In the genomic region with DNA sequence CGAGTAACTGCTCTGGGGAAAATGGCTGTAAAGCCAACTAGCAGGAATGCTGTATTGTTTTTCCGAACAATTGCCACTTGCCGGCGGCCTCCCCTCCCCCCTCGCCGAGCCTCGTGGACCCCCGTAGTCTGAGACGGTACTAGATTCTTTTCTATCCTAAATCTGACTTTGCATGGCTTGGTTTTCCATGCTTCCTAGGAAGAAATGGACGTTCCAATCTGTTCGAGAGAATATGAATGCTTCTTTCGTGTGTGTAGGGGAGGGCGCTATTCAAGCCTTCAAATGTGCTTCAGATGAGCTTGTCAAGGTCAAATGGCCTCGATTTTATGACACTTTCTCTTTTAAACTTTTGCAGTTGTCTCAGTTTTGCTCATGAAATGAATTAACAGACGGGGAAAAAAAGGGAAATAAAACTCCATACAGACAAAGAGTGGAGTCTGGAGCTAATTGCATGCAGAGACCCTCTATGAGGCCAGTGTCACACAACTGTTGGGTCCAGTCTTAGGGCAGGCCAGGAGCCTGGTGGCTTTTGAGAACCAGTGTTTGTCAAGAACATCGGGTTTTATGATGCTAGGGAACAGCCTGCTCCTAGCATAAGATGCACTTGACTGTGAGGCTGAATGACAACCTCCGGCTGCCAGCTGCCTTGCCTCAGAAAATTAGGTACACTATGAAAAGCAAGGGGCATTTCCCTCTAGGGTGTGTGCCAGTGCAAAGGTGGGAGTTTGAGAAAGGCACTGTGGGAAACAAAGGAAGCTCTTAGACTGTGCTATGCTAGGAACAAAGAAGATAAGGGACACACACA, we compare ENCODE assay signal across 8 mouse cellular contexts. TPM values are rescaled to one million over a fixed set of nuclear protein-coding genes. Genes with fewer than 3 reads are reported as not detected.
DNase-seq lines count a peak whose midpoint lies in the region; ATAC-seq lines count a peak whose summit lies in the region.

No protein-coding gene starts in this region.

- 7% methylated on average over 17 of the region's 17 CpGs for WGBS in lung, embryonic 16.5 days
- WGBS in forebrain, embryonic 13.5 days: 6% methylated on average over 17 of the region's 17 CpGs
- WGBS in midbrain, embryonic 14.5 days: 9% methylated on average over 17 of the region's 17 CpGs

- no peaks in the 10 kb centered on the region for H3K9me3 ChIP-seq in lung, embryonic 16.5 days (ENCODE audit: control insufficient read depth, low read length)
- no peaks in the 10 kb centered on the region for H3K9me3 ChIP-seq in forebrain, embryonic 13.5 days (replicated peaks)
- no peaks in the 10 kb centered on the region for H3K9me3 ChIP-seq in midbrain, embryonic 14.5 days (ENCODE audit: control insufficient read depth, low read length)

- H3K27ac ChIP-seq in lung, embryonic 16.5 days (ENCODE audit: low read length): peak overlapping the region; percentile 98
- H3K27ac ChIP-seq in forebrain, embryonic 13.5 days: peak overlapping the region; percentile 96
- H3K27ac ChIP-seq in midbrain, embryonic 14.5 days (replicated peaks; ENCODE audit: low read depth, low read length): peak overlapping the region; percentile 98

- H3K27me3 ChIP-seq in lung, embryonic 16.5 days (ENCODE audit: control insufficient read depth, insufficient read depth, low read depth, low read length): no peaks in the 10 kb centered on the region
- no peaks in the 10 kb centered on the region for H3K27me3 ChIP-seq in forebrain, embryonic 13.5 days
- H3K27me3 ChIP-seq in midbrain, embryonic 14.5 days (ENCODE audit: control insufficient read depth, insufficient read depth, low read length): no peaks in the 10 kb centered on the region

- peak overlapping the region; percentile 100 for H3K9ac ChIP-seq in lung, embryonic 16.5 days (ENCODE audit: low read length)
- peak overlapping the region; percentile 100 for H3K9ac ChIP-seq in forebrain, embryonic 13.5 days
- H3K9ac ChIP-seq in midbrain, embryonic 14.5 days (replicated peaks; ENCODE audit: low read length): peak overlapping the region; percentile 100

- H3K4me1 ChIP-seq in lung, embryonic 16.5 days (replicated peaks; ENCODE audit: control insufficient read depth, insufficient read depth, low read length): peaks cover 20% of the 10 kb centered on the region
- H3K4me1 ChIP-seq in forebrain, embryonic 13.5 days: peaks cover 40% of the 10 kb centered on the region
- peaks cover 27% of the 10 kb centered on the region for H3K4me1 ChIP-seq in midbrain, embryonic 14.5 days (ENCODE audit: control insufficient read depth, insufficient read depth, low read length)

- peak overlapping the region; percentile 90 for H3K4me2 ChIP-seq in lung, embryonic 16.5 days (ENCODE audit: low read depth, low read length)
- peak overlapping the region; percentile 74 for H3K4me2 ChIP-seq in forebrain, embryonic 13.5 days
- peak overlapping the region; percentile 88 for H3K4me2 ChIP-seq in midbrain, embryonic 14.5 days (ENCODE audit: low read length)

- peak overlapping the region; percentile 95 for H3K4me3 ChIP-seq in lung, embryonic 16.5 days (ENCODE audit: low read length)
- H3K4me3 ChIP-seq in forebrain, embryonic 13.5 days: peak overlapping the region; percentile 95
- H3K4me3 ChIP-seq in midbrain, embryonic 14.5 days (replicated peaks; ENCODE audit: low read depth, low read length): peak overlapping the region; percentile 99

- peak; percentile 13 for ATAC-seq in lung, embryonic 16.5 days (ENCODE audit: low read depth)
- ATAC-seq in forebrain, embryonic 13.5 days: peak; percentile 1; the same call in 1 of the 2 replicates
- ATAC-seq in midbrain, embryonic 14.5 days (ENCODE audit: low FRiP score, low TSS enrichment): no peak

- peaks cover 21% of the 10 kb centered on the region for H3K36me3 ChIP-seq in lung, embryonic 16.5 days (ENCODE audit: control insufficient read depth, insufficient read depth, low read length)
- peaks cover 22% of the 10 kb centered on the region for H3K36me3 ChIP-seq in forebrain, embryonic 13.5 days (ENCODE audit: poor library complexity, severe bottlenecking)
- H3K36me3 ChIP-seq in midbrain, embryonic 14.5 days (ENCODE audit: control insufficient read depth, insufficient read depth, low read length): peaks cover 20% of the 10 kb centered on the region

- no peak for DNase-seq in lung, adult 18-20 months
- peak; percentile 62 for DNase-seq in brain, adult 2 months (ENCODE audit: low read depth, low spot score)
- DNase-seq in layer of hippocampus, adult 18-20 months (ENCODE audit: low spot score in 2 of 2): peak; percentile 9 to 63
- DNase-seq in midbrain, embryonic 14.5 days: peak; percentile 57
- DNase-seq in retina, embryonic 14.5 days (ENCODE audit: low spot score): no peak
- no peak for DNase-seq in retina, postnatal 1 day

RNA-seq across cellular contexts. Expression of gene Mat2a, which starts 1.0 kb away (rescaled TPM):
- polyA plus RNA-seq in lung, embryonic 16.5 days (2015; fragmentation: Nextera tagmentation; extraction: Ambion mirVana): 336 and 340 TPM in 2 replicates
- 402 and 460 TPM in 2 replicates for polyA plus RNA-seq in forebrain, embryonic 13.5 days (2015; fragmentation: Nextera tagmentation; extraction: Ambion mirVana)
- total RNA-seq in layer of hippocampus, adult 18-20 months (2021): 100 to 1,000 TPM; 193 to 211 TPM
- polyA plus RNA-seq in midbrain, embryonic 14.5 days (2014; fragmentation: Nextera tagmentation; extraction: Ambion mirVana): 318 and 413 TPM in 2 replicates

RNA-seq across cellular contexts. Expression of gene Ggcx, which starts 26.3 kb away (rescaled TPM):
- polyA plus RNA-seq in lung, embryonic 16.5 days (2015; fragmentation: Nextera tagmentation; extraction: Ambion mirVana): 38.7 and 42.6 TPM in 2 replicates
- 12.7 and 13.8 TPM in 2 replicates for polyA plus RNA-seq in forebrain, embryonic 13.5 days (2015; fragmentation: Nextera tagmentation; extraction: Ambion mirVana)
- 10 to 100 TPM; 21.7 to 23.3 TPM for total RNA-seq in layer of hippocampus, adult 18-20 months (2021)
- polyA plus RNA-seq in midbrain, embryonic 14.5 days (2014; fragmentation: Nextera tagmentation; extraction: Ambion mirVana): 5.8 and 8.0 TPM in 2 replicates

RNA-seq across cellular contexts. Expression of gene Vamp8, which starts 49.9 kb away (rescaled TPM):
- 217 and 246 TPM in 2 replicates for polyA plus RNA-seq in lung, embryonic 16.5 days (2015; fragmentation: Nextera tagmentation; extraction: Ambion mirVana)
- 16.8 and 21.3 TPM in 2 replicates for polyA plus RNA-seq in forebrain, embryonic 13.5 days (2015; fragmentation: Nextera tagmentation; extraction: Ambion mirVana)
- 10 to 100 TPM; 17.7 to 18.9 TPM for total RNA-seq in layer of hippocampus, adult 18-20 months (2021)
- polyA plus RNA-seq in midbrain, embryonic 14.5 days (2014; fragmentation: Nextera tagmentation; extraction: Ambion mirVana): 7.2 and 16.9 TPM in 2 replicates

Comparison
In these comparisons a context has a peak if more than half of its experiments do, and no peak if none do; other contexts are left out.
1. DNase-seq: peak in brain, adult 2 months (single experiment), layer of hippocampus, adult 18-20 months (2 of 2) and midbrain, embryonic 14.5 days (single experiment); none in lung, adult 18-20 months (0 of 2), retina, embryonic 14.5 days (single experiment) and retina, postnatal 1 day (single experiment).
2. Peak in every context shown above with its lines, with median percentiles within 50 percentile points of each other: H3K27ac ChIP-seq, H3K4me2 ChIP-seq, H3K4me3 ChIP-seq and H3K9ac ChIP-seq.